ENCODE assay signal across 13 mouse cellular contexts in genomic region chr3:82054283-82054974, GRCm38 (mm10). TPM values are rescaled to one million over a fixed set of nuclear protein-coding genes. Genes with fewer than 3 reads are reported as not detected.
DNase-seq lines count a peak whose midpoint lies in the region; ATAC-seq lines count a peak whose summit lies in the region.
"Had no signal": no experiment of that assay in that cellular context is flagged by ENCODE, and none has a peak within 500 bp of the region (broad histone marks: within the 10 kb centered on the region; RNA-seq: fewer than 3 reads in every experiment).

No protein-coding gene starts in this region.

- no peaks in the 10 kb centered on the region for H3K9me3 ChIP-seq in intestine, embryonic 16.5 days (ENCODE audit: control insufficient read depth, low read length)
- H3K9me3 ChIP-seq: forebrain, embryonic 10.5 days; hindbrain, embryonic 12.5 days; liver, embryonic 13.5 days; midbrain, embryonic 13.5 days had no signal

- H3K27ac ChIP-seq in intestine, embryonic 16.5 days (ENCODE audit: low read length) = peak overlapping the region; percentile 89
- H3K27ac ChIP-seq: forebrain, embryonic 10.5 days; hindbrain, embryonic 12.5 days; liver, embryonic 13.5 days; midbrain, embryonic 13.5 days had no signal

- H3K36me3 ChIP-seq in intestine, embryonic 16.5 days (ENCODE audit: control insufficient read depth, insufficient read depth, low read length) = no peaks in the 10 kb centered on the region
- H3K36me3 ChIP-seq: forebrain, embryonic 10.5 days; hindbrain, embryonic 12.5 days; liver, embryonic 13.5 days; midbrain, embryonic 13.5 days had no signal

- no peak overlapping the region for H3K4me3 ChIP-seq in intestine, embryonic 16.5 days (ENCODE audit: low read length)
- H3K4me3 ChIP-seq: forebrain, embryonic 10.5 days; hindbrain, embryonic 12.5 days; liver, embryonic 13.5 days; midbrain, embryonic 13.5 days had no signal

- H3K4me2 ChIP-seq in intestine, embryonic 16.5 days (ENCODE audit: low read depth, low read length) = no peak overlapping the region
- H3K4me2 ChIP-seq: hindbrain, embryonic 12.5 days; liver, embryonic 13.5 days; midbrain, embryonic 13.5 days had no signal

- DNase-seq in embryo, embryonic 10.5 days (ENCODE audit: low spot score) = peak; percentile 14
- DNase-seq in embryo, embryonic 9.5 days (ENCODE audit: extremely low spot score) = no peak
- DNase-seq in kidney, postnatal 14 days = peak; percentile 14
- DNase-seq in kidney, postnatal 25 days = no peak
- peak; percentile 13 for DNase-seq in MN1 (ENCODE audit: low spot score)
- no peak for DNase-seq in ovary, postnatal 14 days (ENCODE audit: low spot score)
- DNase-seq: adrenal gland, postnatal 10 days; liver, embryonic 13.5 days had no signal

- WGBS in intestine, embryonic 16.5 days = 41% methylated on average over 5 of the region's 5 CpGs

- ATAC-seq in intestine, embryonic 16.5 days = peak; percentile 69
- no peak for ATAC-seq in granulocyte monocyte progenitor cell, adult 5-6 weeks (replicated peaks; ENCODE audit: poor library complexity, severe bottlenecking)
- ATAC-seq: midbrain, embryonic 13.5 days had no signal

- peak overlapping the region; percentile 4; the same call in 1 of the 2 replicates for H3K9ac ChIP-seq in intestine, embryonic 16.5 days (ENCODE audit: low read depth, low read length)
- H3K9ac ChIP-seq: hindbrain, embryonic 12.5 days; liver, embryonic 13.5 days; midbrain, embryonic 13.5 days had no signal

- no peaks in the 10 kb centered on the region for H3K27me3 ChIP-seq in intestine, embryonic 16.5 days (replicated peaks; ENCODE audit: control insufficient read depth, insufficient read depth, low read length)
- H3K27me3 ChIP-seq: hindbrain, embryonic 12.5 days; liver, embryonic 13.5 days; midbrain, embryonic 13.5 days had no signal

- H3K4me1 ChIP-seq in intestine, embryonic 16.5 days (ENCODE audit: control insufficient read depth, insufficient read depth, low read length) = peaks cover 6% of the 10 kb centered on the region; the same call in 1 of the 2 replicates
- H3K4me1 ChIP-seq: liver, embryonic 13.5 days had no signal

RNA-seq across cellular contexts. Expression of gene Gucy1b1, which starts 20.1 kb away (rescaled TPM):
- 55.3 and 59.7 TPM in 2 replicates for polyA plus RNA-seq in intestine, embryonic 16.5 days (2015; fragmentation: Nextera tagmentation; extraction: Ambion mirVana)
- total RNA-seq in granulocyte monocyte progenitor cell, adult 5-6 weeks (2014; fragmentation: Nextera tagmentation) = not detected in 2 replicates
- total RNA-seq in granulocyte monocyte progenitor cell, adult 5-6 weeks (2017) = 0.30 TPM in 1 of 2 replicates, not detected in the other

Comparison
In these comparisons a context has a peak if more than half of its experiments do, and no peak if none do; other contexts are left out.
1. DNase-seq: peak in embryo, embryonic 10.5 days (single experiment), kidney, postnatal 14 days (single experiment) and MN1 (single experiment); none in embryo, embryonic 9.5 days (single experiment), kidney, postnatal 25 days (0 of 2) and ovary, postnatal 14 days (single experiment).